Mouse (Mus musculus) hindbrain, embryonic 10.5 days (tissue): ENCODE results near the gene Cdc42bpg. TPM values are rescaled to one million over a fixed set of nuclear protein-coding genes. Genes with fewer than 3 reads are reported as not detected.
"Not testable (repeated sequence)": the region's sequence is repeated elsewhere in the genome, so short reads cannot be mapped to it uniquely, and the experiment has no call there.

Experiments used
- DNase-seq: peaks from one replicate; pipeline ENCODE4 v3.0.0-alpha.2; 2017; ENCODE audit warnings: low spot score
- H3K27ac ChIP-seq: fragments of 300-500 bp; sonication (generic); 2 replicates; pipeline ENCODE4 v1.5.1; 2016; ENCODE audit warnings: mild to moderate bottlenecking, moderate library complexity
- H3K27me3 ChIP-seq: fragments of 300-500 bp; sonication (generic); 2 replicates; pipeline ENCODE4 v1.6.1; 2016; ENCODE audit warnings: mild to moderate bottlenecking; ENCODE audit not compliant: poor library complexity, insufficient read depth, severe bottlenecking
- H3K36me3 ChIP-seq: fragments of 300-500 bp; sonication (generic); 2 replicates; pipeline ENCODE4 v1.6.1; 2016; ENCODE audit warnings: mild to moderate bottlenecking, moderate library complexity
- H3K4me1 ChIP-seq: fragments of 300-500 bp; sonication (generic); replicated peaks from 2 replicates; pipeline ENCODE4 v1.6.1; 2016; ENCODE audit warnings: mild to moderate bottlenecking
- H3K4me3 ChIP-seq: fragments of 300-500 bp; sonication (generic); 2 replicates; pipeline ENCODE4 v1.5.1; 2016; ENCODE audit warnings: mild to moderate bottlenecking, moderate library complexity
- H3K9me3 ChIP-seq: fragments of 300-500 bp; sonication (generic); 2 replicates; pipeline ENCODE4 v1.6.1; 2016; ENCODE audit warnings: mild to moderate bottlenecking, moderate library complexity
- WGBS: fragments of 180-500 bp; shearing (Covaris S2); methylation state at CpG from one replicate; pipeline ENCODE4 v1.1.7; 2016; 5-methylcytosine and 5-hydroxymethylcytosine counted together
- polyA plus RNA-seq: library from polyadenylated mRNA; unstranded; fragments of >200 nt; fragmentation: Nextera tagmentation; extraction: Ambion mirVana; gene quantifications from 2 replicates; pipeline ENCODE4 v1.2.1, GENCODE M21; 2016

Gene Cdc42bpg
- polyA plus RNA-seq, 1 experiment from 2014 or later = 0.37 TPM

DNA sequence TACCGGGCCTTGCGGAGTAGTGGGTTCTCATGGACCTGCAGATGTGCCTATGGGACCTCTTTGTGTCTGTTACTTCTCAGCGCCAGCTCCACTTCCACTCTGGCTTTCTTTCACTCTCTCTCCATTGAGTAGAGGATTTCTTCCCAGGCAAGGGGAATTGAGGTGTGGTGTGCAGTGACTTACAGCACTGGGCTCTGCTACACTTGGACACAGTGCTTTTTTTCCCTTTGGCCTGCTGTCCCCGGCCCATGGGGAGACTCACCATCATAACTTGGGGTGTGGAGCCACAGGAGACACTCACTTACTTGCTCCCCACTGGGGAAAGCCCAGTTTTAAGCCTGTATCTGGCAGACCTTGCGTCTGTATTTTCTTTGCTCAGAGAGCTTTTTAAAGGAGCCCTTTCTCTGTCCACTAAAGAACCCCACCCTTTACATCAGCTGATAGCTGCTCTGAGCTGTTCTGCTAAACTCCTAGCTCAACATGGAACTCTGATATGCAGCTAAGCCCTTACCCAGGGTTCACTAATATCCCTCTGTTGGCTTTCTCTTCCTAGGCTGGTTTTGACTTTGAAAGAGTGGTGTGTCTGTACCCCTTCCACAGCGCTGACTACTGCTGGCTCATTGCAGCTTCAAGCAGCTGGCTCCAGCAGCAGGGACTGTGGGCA, 26.6 kb upstream of the Cdc42bpg start:
- Histone ChIP-seq H3K27ac (peak overlapping the region; percentile 92; the same call in 1 of the 2 replicates), H3K4me3 (peak overlapping the region; percentile 94)
- 92% methylated on average over 6 of the region's 6 CpGs for WGBS

DNA sequence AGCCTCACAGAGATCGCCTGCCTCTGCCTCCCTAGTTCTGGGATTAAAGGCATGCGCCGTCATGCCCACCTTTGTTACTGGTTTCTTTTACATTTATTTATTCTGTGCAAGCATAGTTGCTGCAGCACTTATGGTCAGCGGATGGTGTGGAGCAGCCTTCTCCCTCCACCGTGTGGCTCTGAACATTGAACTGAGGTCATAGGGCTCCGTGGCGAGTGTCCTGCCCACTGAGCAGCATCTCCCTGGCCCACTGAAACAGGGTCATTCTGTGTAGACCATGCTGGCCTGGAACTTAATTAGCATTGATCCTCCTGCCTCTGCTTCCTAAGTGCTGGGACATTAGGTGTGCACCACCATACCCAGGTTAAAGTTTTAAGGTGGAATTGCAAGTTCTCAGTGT, 25.7 kb upstream of the Cdc42bpg start:
- Histone ChIP-seq H3K9me3 (no peaks in the 10 kb centered on the region), H3K36me3 (peaks cover 65% of the 10 kb centered on the region), H3K27ac (peak overlapping the region; percentile 23; the same call in 1 of the 2 replicates), H3K27me3 (no peaks in the 10 kb centered on the region), H3K4me1 (peaks cover 49% of the 10 kb centered on the region), H3K4me3 (peak overlapping the region; percentile 6; the same call in 1 of the 2 replicates)
- WGBS = 88% methylated on average over 7 of the region's 7 CpGs
- no peak for DNase-seq

More for the DNA sequence above, 26.6 kb upstream of the Cdc42bpg start:
- Histone ChIP-seq H3K9me3 (no peaks in the 10 kb centered on the region), H3K4me1 (peaks cover 56% of the 10 kb centered on the region), H3K36me3 (peaks cover 55% of the 10 kb centered on the region), H3K27me3 (no peaks in the 10 kb centered on the region)
- no peak for DNase-seq

GRCm38 (mm10) chr19:6281122-6282020, 24.9 kb upstream of the Cdc42bpg start:
- DNase-seq = no peak
- H3K4me1 ChIP-seq = peaks cover 41% of the 10 kb centered on the region
- no peak overlapping the region for H3K27ac ChIP-seq
- WGBS = 88% methylated on average over 14 of the region's 14 CpGs
- no peak overlapping the region for H3K4me3 ChIP-seq
- no peaks in the 10 kb centered on the region for H3K9me3 ChIP-seq
- no peaks in the 10 kb centered on the region for H3K27me3 ChIP-seq
- peaks cover 73% of the 10 kb centered on the region for H3K36me3 ChIP-seq

DNA sequence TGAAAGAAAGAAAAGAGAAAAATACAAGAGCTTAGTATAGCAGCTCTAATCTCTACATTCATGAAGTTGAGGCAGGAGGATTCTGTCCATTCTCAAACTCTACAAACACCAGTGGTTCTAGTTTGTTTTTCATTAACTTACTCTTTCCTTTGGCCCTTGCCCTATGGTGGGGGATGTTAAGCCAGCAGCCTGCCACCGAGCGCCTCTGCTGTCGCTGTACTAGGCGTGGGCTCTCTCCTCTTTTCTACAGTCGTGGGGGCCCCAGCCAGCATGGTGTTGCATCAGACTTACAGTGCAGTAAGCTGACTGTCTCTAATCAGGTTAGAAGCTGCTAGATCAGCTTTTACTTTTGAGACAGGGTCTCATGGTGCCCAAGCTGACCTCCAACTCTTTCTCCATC, 23.3 kb upstream of the Cdc42bpg start:
- H3K4me1 ChIP-seq = peaks cover 40% of the 10 kb centered on the region
- WGBS = 89% methylated on average over 5 of the region's 5 CpGs
- H3K9me3 ChIP-seq = no peaks in the 10 kb centered on the region
- no peaks in the 10 kb centered on the region for H3K27me3 ChIP-seq
- H3K4me3 ChIP-seq = no peak overlapping the region
- H3K27ac ChIP-seq = no peak overlapping the region
- peaks cover 89% of the 10 kb centered on the region for H3K36me3 ChIP-seq
- no peak for DNase-seq

- no peak overlapping the region for H3K4me3 ChIP-seq
- H3K27me3 ChIP-seq = no peaks in the 10 kb centered on the region
- peak overlapping the region; percentile 56 for H3K27ac ChIP-seq
- no peaks in the 10 kb centered on the region for H3K9me3 ChIP-seq
- DNase-seq = no peak
- 91% methylated on average over 12 of the region's 12 CpGs for WGBS
- peaks cover 32% of the 10 kb centered on the region for H3K4me1 ChIP-seq
- peaks cover 98% of the 10 kb centered on the region for H3K36me3 ChIP-seq
Measured at GRCm38 (mm10) chr19:6284502-6284901, 21.8 kb upstream of the Cdc42bpg start.

DNA sequence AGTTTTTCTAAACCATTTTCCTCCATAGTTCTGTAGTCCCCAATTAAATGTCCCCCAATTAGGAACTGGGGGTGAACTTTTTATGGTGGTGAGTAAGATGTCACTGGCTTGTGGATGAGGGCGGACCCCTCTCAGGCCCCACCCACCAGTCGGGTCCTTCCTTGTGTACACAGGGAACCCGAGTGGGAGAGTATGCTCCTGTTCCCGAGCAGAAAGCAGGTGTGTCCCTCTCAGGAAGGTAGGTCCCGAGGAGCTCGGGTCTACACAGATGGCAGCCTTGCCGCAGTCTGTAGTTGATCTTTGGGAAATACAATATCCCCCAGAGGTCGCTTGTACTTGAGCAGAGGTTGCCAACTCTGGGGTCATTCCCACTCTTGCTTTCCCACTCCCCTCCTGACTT, 21.0 kb upstream of the Cdc42bpg start:
- Histone ChIP-seq H3K36me3 (peaks cover 98% of the 10 kb centered on the region), H3K27ac (peak overlapping the region; percentile 56; the same call in 1 of the 2 replicates), H3K27me3 (no peaks in the 10 kb centered on the region), H3K9me3 (no peaks in the 10 kb centered on the region), H3K4me1 (peaks cover 25% of the 10 kb centered on the region), H3K4me3 (no peak overlapping the region)
- WGBS = 72% methylated on average over 8 of the region's 8 CpGs
- DNase-seq = no peak

GRCm38 (mm10) chr19:6285632-6286433, 20.4 kb upstream of the Cdc42bpg start:
- Histone ChIP-seq H3K36me3 (peaks cover 95% of the 10 kb centered on the region), H3K4me3 (no peak overlapping the region), H3K27ac (no peak overlapping the region), H3K4me1 (peaks cover 19% of the 10 kb centered on the region), H3K9me3 (no peaks in the 10 kb centered on the region), H3K27me3 (no peaks in the 10 kb centered on the region)
- DNase-seq = no peak
- WGBS = 81% methylated on average over 7 of the region's 7 CpGs

- no peaks in the 10 kb centered on the region for H3K9me3 ChIP-seq
- 92% methylated on average over 19 of the region's 19 CpGs for WGBS
- peak overlapping the region; percentile 51; the same call in 1 of the 2 replicates for H3K27ac ChIP-seq
- H3K4me3 ChIP-seq = no peak overlapping the region
- no peaks in the 10 kb centered on the region for H3K27me3 ChIP-seq
- peaks cover 26% of the 10 kb centered on the region for H3K4me1 ChIP-seq
- DNase-seq = no peak
- H3K36me3 ChIP-seq = peaks cover 95% of the 10 kb centered on the region
Measured at GRCm38 (mm10) chr19:6286434-6287401, 19.5 kb upstream of the Cdc42bpg start.

DNA sequence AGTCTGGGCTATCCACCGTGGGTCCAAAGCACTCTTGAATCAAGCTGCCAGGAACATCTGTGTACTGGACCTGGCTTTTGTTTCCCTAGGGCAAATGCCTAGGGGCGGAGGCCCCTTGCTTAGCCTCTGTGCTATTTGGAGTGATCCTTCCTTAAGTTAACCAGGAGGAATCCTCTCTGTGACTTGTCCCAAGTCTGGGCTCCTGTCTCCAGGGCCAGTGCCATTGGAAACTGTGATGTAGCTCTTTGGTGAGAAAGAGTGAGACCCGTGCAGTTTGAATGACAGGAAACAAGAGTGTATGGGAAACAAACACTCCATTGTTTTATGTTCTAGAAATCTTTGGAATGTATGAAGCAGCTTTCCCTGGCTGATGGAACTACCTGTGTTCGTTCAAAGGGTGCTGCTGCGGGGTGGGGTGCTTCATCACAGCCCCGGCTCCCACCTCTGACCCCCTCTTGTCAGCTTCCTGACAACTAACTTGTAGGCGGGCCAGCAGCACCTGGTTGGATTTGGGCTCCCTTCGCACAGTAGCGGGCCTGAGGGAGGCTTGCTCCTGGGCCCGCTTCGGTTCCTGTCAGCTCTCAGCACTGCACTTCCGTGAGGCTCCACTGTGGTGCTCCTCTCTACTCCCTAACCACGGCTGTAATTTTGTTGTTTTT, 17.9 kb upstream of the Cdc42bpg start:
- Histone ChIP-seq H3K27ac (0 out of 2 replicates have a peak overlapping the region, but pooled peaks have one; percentile 14), H3K36me3 (peaks cover 92% of the 10 kb centered on the region), H3K4me1 (peaks cover 29% of the 10 kb centered on the region), H3K27me3 (no peaks in the 10 kb centered on the region), H3K9me3 (no peaks in the 10 kb centered on the region), H3K4me3 (no peak overlapping the region)
- no peak for DNase-seq
- 76% methylated on average over 13 of the region's 13 CpGs for WGBS

- WGBS = 92% methylated on average over 14 of the region's 14 CpGs
- Histone ChIP-seq H3K36me3 (peaks cover 91% of the 10 kb centered on the region), H3K9me3 (no peaks in the 10 kb centered on the region), H3K27ac (no peak overlapping the region), H3K27me3 (no peaks in the 10 kb centered on the region), H3K4me1 (peaks cover 29% of the 10 kb centered on the region), H3K4me3 (no peak overlapping the region)
- no peak for DNase-seq
Measured at GRCm38 (mm10) chr19:6289696-6290238, 16.5 kb upstream of the Cdc42bpg start.

- 91% methylated on average over 6 of the region's 6 CpGs for WGBS
- H3K27me3 ChIP-seq, H3K4me3 ChIP-seq, H3K9me3 ChIP-seq, DNase-seq: not testable (repeated sequence)
- Histone ChIP-seq H3K27ac (peak overlapping the region; percentile 64; the same call in 1 of the 2 replicates), H3K36me3 (peaks cover 91% of the 10 kb centered on the region), H3K4me1 (peaks cover 29% of the 10 kb centered on the region)
Measured at GRCm38 (mm10) chr19:6290720-6291116, 15.5 kb upstream of the Cdc42bpg start.
